Mouse (Mus musculus): ENCODE measurements around the gene 5031410I06Rik.
"Not testable (repeated sequence)": the region's sequence is repeated elsewhere in the genome, so short reads cannot be mapped to it uniquely, and the experiment has no call there.

5031410I06Rik gene

DNA sequence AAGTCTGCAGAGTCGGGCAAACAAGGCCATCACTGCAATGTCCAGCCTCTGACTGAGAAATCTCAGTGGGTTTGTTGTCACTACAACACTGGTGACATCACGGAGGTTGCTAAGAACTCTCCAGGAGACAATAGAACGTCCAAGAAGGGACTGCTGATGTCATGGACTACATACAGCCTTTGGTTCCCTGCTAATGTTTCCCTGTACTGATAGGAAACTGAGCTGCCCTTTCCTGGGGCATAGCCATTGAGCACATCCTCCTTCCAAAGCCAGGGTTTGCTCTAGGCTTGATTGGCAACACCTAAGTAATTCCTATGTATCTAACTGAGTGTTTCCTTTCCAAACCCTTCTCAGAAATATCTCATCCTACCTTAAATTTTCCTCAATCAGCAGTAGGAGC is at the start of gene 5031410I06Rik:
5031410I06Rik (minus strand) TSS at position 101 of the 400 bp plus-strand sequence.
- not testable (repeated sequence) for DNase-seq (ENCODE audit: low read depth)

DNA sequence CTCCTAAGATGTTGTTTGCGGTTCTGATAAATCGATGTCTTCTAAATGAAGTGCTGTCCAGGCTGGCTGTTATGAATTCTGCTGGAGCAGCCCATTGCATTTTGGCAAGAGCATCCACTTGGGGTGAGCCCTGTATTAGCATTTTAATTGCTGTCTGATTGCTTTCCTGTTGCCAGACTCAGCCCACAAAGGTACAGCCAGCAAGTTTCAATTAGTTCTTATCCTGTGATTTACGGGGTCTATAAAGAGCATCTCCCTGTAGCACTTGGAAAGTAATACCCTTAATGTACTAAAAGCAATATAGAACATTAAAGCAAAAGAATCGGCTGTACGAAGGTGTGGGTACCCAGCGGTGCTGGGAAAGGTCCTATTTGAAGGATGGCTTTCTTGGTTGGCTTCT is 37.7 kb upstream of the 5031410I06Rik start:
- DNase-seq (ENCODE audit: low read depth) = no peak

GRCm38 (mm10) chr5:26121321-26121720 is 16.2 kb upstream of the 5031410I06Rik start, which contains the start of gene Gm10220:
Gene Gm10220, minus strand, starts transcription at chr5:26121421.
- not testable (repeated sequence) for DNase-seq (ENCODE audit: low read depth)

- not testable (repeated sequence) for DNase-seq (ENCODE audit: low read depth)
Measured at GRCm38 (mm10) chr5:26089191-26089590, 16.0 kb downstream of the 5031410I06Rik start, which contains the start of gene Gm10471. Gene Gm10471, minus strand, starts transcription at chr5:26089291.

DNA sequence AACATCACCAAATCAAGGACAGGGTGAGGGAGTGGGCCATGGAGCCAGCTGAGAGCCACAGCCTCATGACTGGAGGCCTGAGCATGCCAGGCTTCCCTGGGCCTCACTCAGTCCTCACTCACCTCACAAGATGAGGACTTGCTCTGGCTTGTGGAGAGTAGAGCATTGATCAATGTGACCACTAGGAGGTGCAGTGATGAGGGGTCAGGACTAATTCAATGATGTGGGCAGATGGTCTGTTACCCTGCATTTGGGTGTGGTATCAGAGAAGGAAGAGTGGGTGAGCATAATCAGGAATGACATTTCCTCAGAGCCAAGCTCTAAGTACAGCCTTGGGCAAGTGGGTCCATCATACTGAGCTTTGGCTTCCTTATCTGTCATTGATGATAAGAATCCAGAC is 26.1 kb downstream of the 5031410I06Rik start:
- DNase-seq (ENCODE audit: low read depth) = not testable (repeated sequence)

GRCm38 (mm10) chr5:26070716-26071115 is 34.4 kb downstream of the 5031410I06Rik start:
- DNase-seq (ENCODE audit: low read depth) = no peak

DNA sequence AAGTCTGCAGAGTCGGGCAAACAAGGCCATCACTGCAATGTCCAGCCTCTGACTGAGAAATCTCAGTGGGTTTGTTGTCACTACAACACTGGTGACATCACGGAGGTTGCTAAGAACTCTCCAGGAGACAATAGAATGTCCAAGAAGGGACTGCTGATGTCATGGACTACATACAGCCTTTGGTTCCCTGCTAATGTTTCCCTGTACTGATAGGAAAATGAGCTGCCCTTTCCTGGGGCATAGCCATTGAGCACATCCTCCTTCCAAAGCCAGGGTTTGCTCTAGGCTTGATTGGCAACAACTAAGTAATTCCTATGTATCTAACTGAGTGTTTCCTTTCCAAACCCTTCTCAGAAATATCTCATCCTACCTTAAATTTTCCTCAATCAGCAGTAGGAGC is 46.7 kb downstream of the 5031410I06Rik start, which contains the start of gene Gm7347:
Gm7347 (minus strand) TSS at position 101 of the 400 bp plus-strand sequence.
- DNase-seq (ENCODE audit: low read depth) = not testable (repeated sequence)

All from c-Kit-positive CD71-negative TER-119-negative erythroid progenitor cells, embryonic 14.5 days (primary cell).